Mouse (Mus musculus): ENCODE data around the gene Sema4d. TPM values are rescaled to one million over a fixed set of nuclear protein-coding genes. Genes with fewer than 3 reads are reported as not detected.
A peak's percentile ranks its signal among the peaks of the same experiment; 100 is the strongest.

The Sema4d gene
- total and polyA plus RNA-seq, 3 experiments, result 6.9 to 20.3 TPM; not detected in 1

GRCm38 (mm10) chr13:51756563-51756962 lies 37.0 kb downstream of the Sema4d start:
- Histone ChIP-seq H3K79me2 (ENCODE audit: control insufficient read depth, insufficient read depth, low read length, poor library complexity) (no peaks in the 10 kb centered on the region; the same call in 1 of the 2 replicates), H3K4me3 (ENCODE audit: control insufficient read depth in 1 of 2, insufficient read depth in 1 of 2, low read depth in 2 of 2, low read length in 2 of 2) (peak overlapping the region in 1 of 2 experiments; percentile 7; a peak in 2 of 4 replicates), H3K9ac (ENCODE audit: control insufficient read depth, low read depth, low read length, poor library complexity, severe bottlenecking) (peak overlapping the region; percentile 37), H3K9me3 (replicated peaks; ENCODE audit: insufficient read depth, low read length) (no peaks in the 10 kb centered on the region), H3K36me3 (ENCODE audit: control insufficient read depth in 1 of 2, insufficient read depth in 2 of 2, low read length in 2 of 2) (peaks cover 0 to 17% of the 10 kb centered on the region in 2 experiments; a peak in 2 of 4 replicates), H3K27me3 (ENCODE audit: control insufficient read depth in 1 of 2, insufficient read depth in 2 of 2, low read length in 2 of 2) (no peaks in the 10 kb centered on the region), H3K4me1 (ENCODE audit: control insufficient read depth in 1 of 2, insufficient read depth in 2 of 2, low read length in 2 of 2) (peaks cover 8 to 16% of the 10 kb centered on the region in 2 experiments), H3K27ac (ENCODE audit: control insufficient read depth, low read depth, low read length) (peak overlapping the region; percentile 77)
- TF ChIP-seq RAD21 (IDR thresholded peaks at IDR 0.05; ENCODE audit: low read depth, low read length) (no peak), TCF12 (IDR thresholded peaks at IDR 0.05; ENCODE audit: low read depth, low read length) (peak; percentile 49), TAL1 (IDR thresholded peaks at IDR 0.05; ENCODE audit: low read length) (peak; percentile 44), NELFE (IDR thresholded peaks at IDR 0.05; ENCODE audit: low read depth, low read length) (no peak; the same call in 1 of the 2 replicates), MAZ (IDR thresholded peaks at IDR 0.05; ENCODE audit: low read depth, low read length) (no peak), MAFK (IDR thresholded peaks at IDR 0.05; ENCODE audit: borderline replicate concordance, low read depth, low read length) (no peak), MEF2A (IDR thresholded peaks at IDR 0.05; ENCODE audit: extremely low read depth, insufficient replicate concordance, low read depth, low read length, poor library complexity, severe bottlenecking) (no peak), USF2 (IDR thresholded peaks at IDR 0.05; ENCODE audit: borderline replicate concordance in 1 of 2, insufficient read depth in 1 of 2, low read depth in 1 of 2, low read length in 2 of 2) (no peak), ZKSCAN1 (IDR thresholded peaks at IDR 0.05; ENCODE audit: low read depth, low read length) (no peak), POLR2A (IDR thresholded peaks at IDR 0.05; ENCODE audit: control insufficient read depth in 1 of 2, insufficient read depth in 1 of 2, low read depth in 1 of 2, low read length in 2 of 2, poor library complexity in 1 of 2) (peak in 1 of 2 experiments; percentile 47; a peak in 1 of 4 replicates), GATA1 (IDR thresholded peaks at IDR 0.05; ENCODE audit: low read depth, low read length) (peak; percentile 54; the same call in 1 of the 2 replicates), EP300 (IDR thresholded peaks at IDR 0.05; ENCODE audit: low read depth in 1 of 2, low read length in 2 of 2) (peak; percentile 59 to 65), RCOR1 (IDR thresholded peaks at IDR 0.05; ENCODE audit: low read depth, low read length) (peak; percentile 17; the same call in 1 of the 2 replicates), CHD2 (IDR thresholded peaks at IDR 0.05; ENCODE audit: low read length) (no peak), SIN3A (IDR thresholded peaks at IDR 0.05; ENCODE audit: low read length) (peak; percentile 83), MYC (IDR thresholded peaks at IDR 0.05; ENCODE audit: low read depth, low read length) (no peak), NRF1 (IDR thresholded peaks at IDR 0.05; ENCODE audit: insufficient read depth, low read depth, low read length, poor library complexity, severe bottlenecking) (no peak), MYB (IDR thresholded peaks at IDR 0.05; ENCODE audit: low read depth, low read length) (no peak), ETS1 (IDR thresholded peaks at IDR 0.05; ENCODE audit: low read depth, low read length) (peak; percentile 87), KAT2A (conservative IDR thresholded peaks at IDR 0.05; ENCODE audit: low read depth, low read length) (no peak), E2F4 (IDR thresholded peaks at IDR 0.05; ENCODE audit: borderline replicate concordance, low read depth, low read length) (no peak), HCFC1 (IDR thresholded peaks at IDR 0.05; ENCODE audit: low read depth, low read length) (no peak; the same call in 1 of the 2 replicates), SMC3 (IDR thresholded peaks at IDR 0.05; ENCODE audit: low read depth, low read length) (no peak), ELF1 (IDR thresholded peaks at IDR 0.05; ENCODE audit: low read depth, low read length) (peak; percentile 82), TBP (IDR thresholded peaks at IDR 0.05; ENCODE audit: low read depth, low read length) (0 out of 2 replicates have a peak, but pooled peaks have one; percentile 44), UBTF (IDR thresholded peaks at IDR 0.05; ENCODE audit: borderline replicate concordance, insufficient read depth, low read depth, low read length) (no peak), POLR2AphosphoS2 (IDR thresholded peaks at IDR 0.05; ENCODE audit: low read length) (no peak), ZC3H11A (IDR thresholded peaks at IDR 0.05; ENCODE audit: low read depth, low read length) (no peak), USF1 (IDR thresholded peaks at IDR 0.05; ENCODE audit: low read depth, low read length) (no peak; the same call in 1 of the 2 replicates), JUND (IDR thresholded peaks at IDR 0.05; ENCODE audit: low read depth, low read length) (no peak), GABPA (IDR thresholded peaks at IDR 0.05; ENCODE audit: low read depth, low read length) (no peak), MXI1 (IDR thresholded peaks at IDR 0.05; ENCODE audit: low read depth, low read length) (0 out of 2 replicates have a peak, but pooled peaks have one; percentile 40), POLR2AphosphoS5 (IDR thresholded peaks at IDR 0.05; ENCODE audit: borderline replicate concordance, low read depth, low read length) (no peak), CTCF (IDR thresholded peaks at IDR 0.05 in 2 of 3, conservative IDR thresholded peaks at IDR 0.05 in 1 of 3; ENCODE audit: control insufficient read depth in 1 of 3, insufficient read depth in 1 of 3, low read depth in 2 of 3, low read length in 3 of 3, poor library complexity in 1 of 3, severe bottlenecking in 1 of 3) (no peak), MAX (IDR thresholded peaks at IDR 0.05; ENCODE audit: low read length) (no peak; the same call in 1 of the 2 replicates)
- peak; percentile 85 for DNase-seq (ENCODE audit: low read depth, low spot score)
